Mouse (Mus musculus): ENCODE measurements around the gene Ap4e1.

The Ap4e1 gene

GRCm38 (mm10) chr2:127008469-127008998 lies at the start of gene Ap4e1:
Gene Ap4e1, plus strand, starts transcription at chr2:127008717.
- DNase-seq = peak; percentile 92

- DNase-seq = no peak
Measured at GRCm38 (mm10) chr2:126961696-126962095, 46.8 kb upstream of the Ap4e1 start.

GRCm38 (mm10) chr2:126977428-126977827 lies 31.1 kb upstream of the Ap4e1 start:
- no peak for DNase-seq

- no peak for DNase-seq
Measured at GRCm38 (mm10) chr2:126983221-126983620, 25.3 kb upstream of the Ap4e1 start.

- no peak for DNase-seq
Measured at GRCm38 (mm10) chr2:126989919-126990318, 18.6 kb upstream of the Ap4e1 start.

- no peak for DNase-seq
Measured at GRCm38 (mm10) chr2:126992742-126993141, 15.8 kb upstream of the Ap4e1 start.

- DNase-seq = no peak
Measured at GRCm38 (mm10) chr2:126994384-126995166, 13.9 kb upstream of the Ap4e1 start.

- DNase-seq = peak; percentile 36
Measured at GRCm38 (mm10) chr2:126996737-126997136, 11.8 kb upstream of the Ap4e1 start.

GRCm38 (mm10) chr2:126998219-126998618 lies 10.3 kb upstream of the Ap4e1 start:
- no peak for DNase-seq

GRCm38 (mm10) chr2:127000406-127001324 lies 7.9 kb upstream of the Ap4e1 start:
- DNase-seq = no peak

GRCm38 (mm10) chr2:127004046-127004445 lies 4.5 kb upstream of the Ap4e1 start:
- DNase-seq = no peak

GRCm38 (mm10) chr2:127006634-127007370 lies 1.7 kb upstream of the Ap4e1 start:
- DNase-seq = peak; percentile 30

- no peak for DNase-seq
Measured at GRCm38 (mm10) chr2:127007509-127007908, 1.0 kb upstream of the Ap4e1 start.

- no peak for DNase-seq
Measured at GRCm38 (mm10) chr2:127035006-127035605, 26.6 kb downstream of the Ap4e1 start.

GRCm38 (mm10) chr2:127037299-127037698 lies 28.8 kb downstream of the Ap4e1 start:
- DNase-seq = no peak

- DNase-seq = no peak
Measured at GRCm38 (mm10) chr2:127061471-127061870, 53.0 kb downstream of the Ap4e1 start.

- DNase-seq = no peak
Measured at GRCm38 (mm10) chr2:127068806-127069205, 60.3 kb downstream of the Ap4e1 start.

GRCm38 (mm10) chr2:127069781-127070434 lies 61.4 kb downstream of the Ap4e1 start:
- no peak for DNase-seq

GRCm38 (mm10) chr2:127070435-127070841 lies 61.9 kb downstream of the Ap4e1 start, which contains the start of gene Blvra:
Gene Blvra, plus strand, starts transcription at chr2:127070665.
- peak; percentile 87 for DNase-seq

- DNase-seq = no peak
Measured at GRCm38 (mm10) chr2:127070879-127071278, 62.4 kb downstream of the Ap4e1 start.

- DNase-seq = no peak
Measured at GRCm38 (mm10) chr2:127074116-127074515, 65.6 kb downstream of the Ap4e1 start.

- no peak for DNase-seq
Measured at GRCm38 (mm10) chr2:127077611-127078010, 69.1 kb downstream of the Ap4e1 start.

Measured in cerebellum, adult 9-11 months (tissue).